Mouse (Mus musculus) left cerebral cortex, adult 2 months (tissue): ENCODE measurements at regions not wholly inside any gene's neighbourhood (a gene's known extent, or its start where the extent isn't known, plus 50 kb on each side); places are given as distances from the start of the nearest gene placed in this dataset.

Source experiments
- DNase-seq, 2 experiments: peaks; one replicate each; pipeline ENCODE4 v3.0.0; 2021 to 2022; ENCODE audit warnings: low spot score in 2 of 2, mixed read lengths in 1 of 2; ENCODE audit errors: extremely low spot score in 1 of 2
- H3K27ac ChIP-seq: fragments of 200-600 bp; 2 replicates; pipeline ENCODE4 v1.8.1; 2022
- H3K4me3 ChIP-seq: fragments of 200-600 bp; 2 replicates; pipeline ENCODE4 v1.8.1; 2022
- CTCF ChIP-seq: fragments of 200-600 bp; IDR thresholded peaks from 2 replicates; pipeline ENCODE4 v1.8.1; 2022; ENCODE audit warnings: antibody characterized with exemption, mild to moderate bottlenecking, moderate library complexity
- intact Hi-C: fragments of 180-260 bp; cut with DNase I; formaldehyde crosslinking; loops from one replicate; pipeline ENCODE4 v1.15.1; 2025

- Histone ChIP-seq H3K4me3 (no peak overlapping the region), H3K27ac (no peak overlapping the region)
- no peak for DNase-seq
- no peak for TF ChIP-seq CTCF
- intact Hi-C loops, result no loop called here
These were observed 335.5 kb upstream of the Zfp637 start for GRCm38 (mm10) chr6:117505431-117505830.

GRCm38 (mm10) chr6:117506619-117507018 is 334.4 kb upstream of the Zfp637 start:
- no peak for DNase-seq
- TF ChIP-seq CTCF, result no peak
- no peak overlapping the region for H3K4me3 ChIP-seq
- no peak overlapping the region for H3K27ac ChIP-seq
- intact Hi-C loops, result no loop called here

- no peak for TF ChIP-seq CTCF
- DNase-seq, result no peak
- Histone ChIP-seq H3K27ac (no peak overlapping the region), H3K4me3 (no peak overlapping the region)
- intact Hi-C loops, result no loop called here
These were observed 332.1 kb upstream of the Zfp637 start for GRCm38 (mm10) chr6:117508860-117509259.

GRCm38 (mm10) chr6:117510026-117510425 is 331.0 kb upstream of the Zfp637 start:
- intact Hi-C loops, result no loop called here
- H3K4me3 ChIP-seq, result no peak overlapping the region
- no peak overlapping the region for H3K27ac ChIP-seq
- no peak for TF ChIP-seq CTCF
- DNase-seq, result no peak

GRCm38 (mm10) chr6:117514831-117515230 is 326.1 kb upstream of the Zfp637 start:
- intact Hi-C loops, result no loop called here
- H3K4me3 ChIP-seq, result no peak overlapping the region
- no peak for TF ChIP-seq CTCF
- no peak for DNase-seq
- no peak overlapping the region for H3K27ac ChIP-seq

- intact Hi-C loops, result no loop called here
- DNase-seq, result no peak
- Histone ChIP-seq H3K4me3 (no peak overlapping the region), H3K27ac (no peak overlapping the region)
- no peak for TF ChIP-seq CTCF
These were observed 324.1 kb upstream of the Zfp637 start for GRCm38 (mm10) chr6:117516906-117517305.

- intact Hi-C loops, result no loop called here
- Histone ChIP-seq H3K4me3 (no peak overlapping the region), H3K27ac (no peak overlapping the region)
- no peak for DNase-seq
- TF ChIP-seq CTCF, result no peak
These were observed 322.0 kb upstream of the Zfp637 start for GRCm38 (mm10) chr6:117518939-117519338.

- intact Hi-C loops, result no loop called here
- no peak for TF ChIP-seq CTCF
- no peak for DNase-seq
- no peak overlapping the region for H3K4me3 ChIP-seq
- H3K27ac ChIP-seq, result no peak overlapping the region
These were observed 321.5 kb upstream of the Zfp637 start for GRCm38 (mm10) chr6:117519466-117519865.

- no peak for TF ChIP-seq CTCF
- no peak for DNase-seq
- no peak overlapping the region for H3K4me3 ChIP-seq
- intact Hi-C loops, result no loop called here
- no peak overlapping the region for H3K27ac ChIP-seq
These were observed 314.6 kb upstream of the Zfp637 start for GRCm38 (mm10) chr6:117526161-117526935.

GRCm38 (mm10) chr6:117527526-117527925 is 313.5 kb upstream of the Zfp637 start:
- no peak for DNase-seq
- TF ChIP-seq CTCF, result no peak
- H3K27ac ChIP-seq, result no peak overlapping the region
- intact Hi-C loops, result no loop called here
- no peak overlapping the region for H3K4me3 ChIP-seq

- no peak overlapping the region for H3K27ac ChIP-seq
- H3K4me3 ChIP-seq, result no peak overlapping the region
- intact Hi-C loops, result no loop called here
- TF ChIP-seq CTCF, result no peak
- DNase-seq, result no peak
These were observed 306.8 kb upstream of the Zfp637 start for GRCm38 (mm10) chr6:117534149-117534548.

GRCm38 (mm10) chr6:117534991-117535390 is 306.0 kb upstream of the Zfp637 start:
- Histone ChIP-seq H3K27ac (no peak overlapping the region), H3K4me3 (no peak overlapping the region)
- DNase-seq, result no peak
- intact Hi-C loops, result no loop called here
- no peak for TF ChIP-seq CTCF

GRCm38 (mm10) chr6:117536084-117536483 is 304.9 kb upstream of the Zfp637 start:
- no peak overlapping the region for H3K27ac ChIP-seq
- no peak overlapping the region for H3K4me3 ChIP-seq
- intact Hi-C loops, result no loop called here
- no peak for TF ChIP-seq CTCF
- DNase-seq, result no peak
